Mouse (Mus musculus): Measurements from ENCODE around the gene Fndc1. TPM values are rescaled to one million over a fixed set of nuclear protein-coding genes. Genes with fewer than 3 reads are reported as not detected.

Gene Fndc1
- polyA plus RNA-seq, 1 experiment = 2.0 TPM

GRCm38 (mm10) chr17:7855851-7856250 lies 28.7 kb upstream of the Fndc1 start:
- no peaks in the 10 kb centered on the region for H3K4me1 ChIP-seq (ENCODE audit: control insufficient read depth, insufficient read depth, low read length)
- 62% methylated on average over 8 of the region's 8 CpGs for WGBS
- no peak overlapping the region for H3K27ac ChIP-seq (ENCODE audit: insufficient read depth, low read depth, low read length)
- no peak overlapping the region for H3K4me3 ChIP-seq (ENCODE audit: insufficient read depth, low read depth, low read length)
- DNase-seq = no peak
- TF ChIP-seq POLR2A (IDR thresholded peaks at IDR 0.05; ENCODE audit: low read depth, low read length) (no peak), CTCF (conservative IDR thresholded peaks at IDR 0.05; ENCODE audit: insufficient read depth, insufficient read length, low read depth, low read length) (no peak)
- H3K36me3 ChIP-seq (ENCODE audit: control insufficient read depth, insufficient read depth, low read length) = no peaks in the 10 kb centered on the region
- no peaks in the 10 kb centered on the region for H3K27me3 ChIP-seq (replicated peaks; ENCODE audit: control insufficient read depth, insufficient read depth, low read length)

GRCm38 (mm10) chr17:7851979-7852378 lies 24.9 kb upstream of the Fndc1 start:
- Histone ChIP-seq H3K27ac (ENCODE audit: insufficient read depth, low read depth, low read length) (no peak overlapping the region), H3K27me3 (replicated peaks; ENCODE audit: control insufficient read depth, insufficient read depth, low read length) (no peaks in the 10 kb centered on the region; the same call in 1 of the 2 replicates), H3K4me3 (ENCODE audit: insufficient read depth, low read depth, low read length) (no peak overlapping the region), H3K4me1 (ENCODE audit: control insufficient read depth, insufficient read depth, low read length) (no peaks in the 10 kb centered on the region), H3K36me3 (ENCODE audit: control insufficient read depth, insufficient read depth, low read length) (no peaks in the 10 kb centered on the region)
- WGBS = 28% methylated on average over 4 of the region's 4 CpGs
- no peak for DNase-seq
- no peak for TF ChIP-seq CTCF (conservative IDR thresholded peaks at IDR 0.05; ENCODE audit: insufficient read depth, insufficient read length, low read depth, low read length)
- no peak for TF ChIP-seq POLR2A (IDR thresholded peaks at IDR 0.05; ENCODE audit: low read depth, low read length)

- Histone ChIP-seq H3K36me3 (ENCODE audit: control insufficient read depth, insufficient read depth, low read length) (no peaks in the 10 kb centered on the region), H3K27me3 (replicated peaks; ENCODE audit: control insufficient read depth, insufficient read depth, low read length) (no peaks in the 10 kb centered on the region; the same call in 1 of the 2 replicates), H3K4me3 (ENCODE audit: insufficient read depth, low read depth, low read length) (no peak overlapping the region), H3K4me1 (ENCODE audit: control insufficient read depth, insufficient read depth, low read length) (no peaks in the 10 kb centered on the region), H3K27ac (ENCODE audit: insufficient read depth, low read depth, low read length) (no peak overlapping the region)
- TF ChIP-seq POLR2A (IDR thresholded peaks at IDR 0.05; ENCODE audit: low read depth, low read length) = no peak
- no peak for TF ChIP-seq CTCF (conservative IDR thresholded peaks at IDR 0.05; ENCODE audit: insufficient read depth, insufficient read length, low read depth, low read length)
- WGBS = 44% methylated on average over 8 of the region's 9 CpGs
- DNase-seq = no peak
These were observed 24.4 kb upstream of the Fndc1 start for GRCm38 (mm10) chr17:7851527-7851926.

GRCm38 (mm10) chr17:7850246-7850645 lies 23.1 kb upstream of the Fndc1 start:
- H3K36me3 ChIP-seq (ENCODE audit: control insufficient read depth, insufficient read depth, low read length) = no peaks in the 10 kb centered on the region
- no peaks in the 10 kb centered on the region; the same call in 1 of the 2 replicates for H3K27me3 ChIP-seq (replicated peaks; ENCODE audit: control insufficient read depth, insufficient read depth, low read length)

GRCm38 (mm10) chr17:7840505-7841290 lies 13.6 kb upstream of the Fndc1 start:
- TF ChIP-seq POLR2A (IDR thresholded peaks at IDR 0.05; ENCODE audit: low read depth, low read length) = no peak
- no peak for TF ChIP-seq CTCF (conservative IDR thresholded peaks at IDR 0.05; ENCODE audit: insufficient read depth, insufficient read length, low read depth, low read length)
- DNase-seq = no peak
- H3K27me3 ChIP-seq (replicated peaks; ENCODE audit: control insufficient read depth, insufficient read depth, low read length) = no peaks in the 10 kb centered on the region
- no peaks in the 10 kb centered on the region for H3K36me3 ChIP-seq (ENCODE audit: control insufficient read depth, insufficient read depth, low read length)
- no peaks in the 10 kb centered on the region for H3K4me1 ChIP-seq (ENCODE audit: control insufficient read depth, insufficient read depth, low read length)
- H3K27ac ChIP-seq (ENCODE audit: insufficient read depth, low read depth, low read length) = no peak overlapping the region
- 75% methylated on average over 12 of the region's 12 CpGs for WGBS
- H3K4me3 ChIP-seq (ENCODE audit: insufficient read depth, low read depth, low read length) = no peak overlapping the region

More at GRCm38 (mm10) chr17:7850246-7850645, 23.1 kb upstream of the Fndc1 start:
- 82% methylated on average over 6 of the region's 6 CpGs for WGBS
- Histone ChIP-seq H3K4me1 (ENCODE audit: control insufficient read depth, insufficient read depth, low read length) (no peaks in the 10 kb centered on the region), H3K4me3 (ENCODE audit: insufficient read depth, low read depth, low read length) (no peak overlapping the region), H3K27ac (ENCODE audit: insufficient read depth, low read depth, low read length) (no peak overlapping the region)
- TF ChIP-seq POLR2A (IDR thresholded peaks at IDR 0.05; ENCODE audit: low read depth, low read length) (no peak), CTCF (conservative IDR thresholded peaks at IDR 0.05; ENCODE audit: insufficient read depth, insufficient read length, low read depth, low read length) (no peak)
- DNase-seq = no peak

- Histone ChIP-seq H3K36me3 (ENCODE audit: control insufficient read depth, insufficient read depth, low read length) (no peaks in the 10 kb centered on the region), H3K27me3 (replicated peaks; ENCODE audit: control insufficient read depth, insufficient read depth, low read length) (no peaks in the 10 kb centered on the region), H3K27ac (ENCODE audit: insufficient read depth, low read depth, low read length) (no peak overlapping the region), H3K4me1 (ENCODE audit: control insufficient read depth, insufficient read depth, low read length) (no peaks in the 10 kb centered on the region), H3K4me3 (ENCODE audit: insufficient read depth, low read depth, low read length) (no peak overlapping the region)
- DNase-seq = no peak
- 12% methylated on average over 16 of the region's 16 CpGs for WGBS
- TF ChIP-seq POLR2A (IDR thresholded peaks at IDR 0.05; ENCODE audit: low read depth, low read length) (no peak), CTCF (conservative IDR thresholded peaks at IDR 0.05; ENCODE audit: insufficient read depth, insufficient read length, low read depth, low read length) (no peak)
These were observed 484 bp upstream of the Fndc1 start for GRCm38 (mm10) chr17:7827586-7827985.

- TF ChIP-seq CTCF (conservative IDR thresholded peaks at IDR 0.05; ENCODE audit: insufficient read depth, insufficient read length, low read depth, low read length) = no peak
- no peak for TF ChIP-seq POLR2A (IDR thresholded peaks at IDR 0.05; ENCODE audit: low read depth, low read length)
- WGBS = 54% methylated on average over 9 of the region's 9 CpGs
- H3K4me3 ChIP-seq (ENCODE audit: insufficient read depth, low read depth, low read length) = no peak overlapping the region
- H3K27me3 ChIP-seq (replicated peaks; ENCODE audit: control insufficient read depth, insufficient read depth, low read length) = no peaks in the 10 kb centered on the region
- H3K4me1 ChIP-seq (ENCODE audit: control insufficient read depth, insufficient read depth, low read length) = no peaks in the 10 kb centered on the region
- H3K27ac ChIP-seq (ENCODE audit: insufficient read depth, low read depth, low read length) = no peak overlapping the region
- H3K36me3 ChIP-seq (ENCODE audit: control insufficient read depth, insufficient read depth, low read length) = no peaks in the 10 kb centered on the region
- no peak for DNase-seq
These were observed 1.7 kb downstream of the Fndc1 start for GRCm38 (mm10) chr17:7825416-7825815.
